Mouse (Mus musculus): ENCODE data around the gene Adgrb3. TPM values are rescaled to one million over a fixed set of nuclear protein-coding genes. Genes with fewer than 3 reads are reported as not detected.

Gene Adgrb3
- polyA plus RNA-seq, 2 experiments = 1.8 to 2.2 TPM

- H3K9me3 ChIP-seq (ENCODE audit: control insufficient read depth, low read length) = no peaks in the 10 kb centered on the region
- DNase-seq (ENCODE audit: low spot score) = peak; percentile 17
- H3K9ac ChIP-seq (ENCODE audit: low read depth, low read length, severe bottlenecking) = no peak overlapping the region
- H3K36me3 ChIP-seq (ENCODE audit: control insufficient read depth, insufficient read depth, low read length) = no peaks in the 10 kb centered on the region
- H3K4me3 ChIP-seq (replicated peaks; ENCODE audit: low read length) = no peak overlapping the region
- no peak for TF ChIP-seq POLR2A (IDR thresholded peaks at IDR 0.05; ENCODE audit: borderline replicate concordance, extremely low read depth, insufficient read depth, insufficient read length)
- no peak overlapping the region for H3K4me2 ChIP-seq (replicated peaks; ENCODE audit: low read depth, low read length, severe bottlenecking)
- no peak overlapping the region for H3K27ac ChIP-seq (replicated peaks; ENCODE audit: low read depth, low read length)
- no peak for ATAC-seq (ENCODE audit: low FRiP score, low read depth)
- no peaks in the 10 kb centered on the region for H3K4me1 ChIP-seq (ENCODE audit: control insufficient read depth, insufficient read depth, low read length)
- 62% methylated on average over 10 of the region's 10 CpGs for WGBS
- H3K27me3 ChIP-seq (ENCODE audit: control insufficient read depth, insufficient read depth, low read length) = no peaks in the 10 kb centered on the region
Measured at GRCm38 (mm10) chr1:25510321-25511055, 319.0 kb downstream of the Adgrb3 start.

GRCm38 (mm10) chr1:25504313-25504712 is 325.2 kb downstream of the Adgrb3 start:
- 10% methylated on average over 4 of the region's 4 CpGs for WGBS
- Histone ChIP-seq H3K4me2 (replicated peaks; ENCODE audit: low read depth, low read length, severe bottlenecking) (no peak overlapping the region), H3K27ac (replicated peaks; ENCODE audit: low read depth, low read length) (no peak overlapping the region), H3K4me3 (replicated peaks; ENCODE audit: low read length) (no peak overlapping the region), H3K4me1 (ENCODE audit: control insufficient read depth, insufficient read depth, low read length) (no peaks in the 10 kb centered on the region), H3K9me3 (ENCODE audit: control insufficient read depth, low read length) (no peaks in the 10 kb centered on the region), H3K9ac (ENCODE audit: low read depth, low read length, severe bottlenecking) (no peak overlapping the region), H3K27me3 (ENCODE audit: control insufficient read depth, insufficient read depth, low read length) (no peaks in the 10 kb centered on the region), H3K36me3 (ENCODE audit: control insufficient read depth, insufficient read depth, low read length) (no peaks in the 10 kb centered on the region)
- ATAC-seq (ENCODE audit: low FRiP score, low read depth) = no peak
- peak; percentile 38 for DNase-seq (ENCODE audit: low spot score)
- TF ChIP-seq POLR2A (IDR thresholded peaks at IDR 0.05; ENCODE audit: borderline replicate concordance, extremely low read depth, insufficient read depth, insufficient read length) = no peak

GRCm38 (mm10) chr1:25503524-25503923 is 326.0 kb downstream of the Adgrb3 start:
- Histone ChIP-seq H3K9me3 (ENCODE audit: control insufficient read depth, low read length) (no peaks in the 10 kb centered on the region), H3K4me1 (ENCODE audit: control insufficient read depth, insufficient read depth, low read length) (no peaks in the 10 kb centered on the region), H3K27ac (replicated peaks; ENCODE audit: low read depth, low read length) (no peak overlapping the region), H3K4me3 (replicated peaks; ENCODE audit: low read length) (no peak overlapping the region), H3K4me2 (replicated peaks; ENCODE audit: low read depth, low read length, severe bottlenecking) (no peak overlapping the region), H3K36me3 (ENCODE audit: control insufficient read depth, insufficient read depth, low read length) (no peaks in the 10 kb centered on the region), H3K27me3 (ENCODE audit: control insufficient read depth, insufficient read depth, low read length) (no peaks in the 10 kb centered on the region), H3K9ac (ENCODE audit: low read depth, low read length, severe bottlenecking) (no peak overlapping the region)
- WGBS = 77% methylated on average over 4 of the region's 4 CpGs
- no peak for TF ChIP-seq POLR2A (IDR thresholded peaks at IDR 0.05; ENCODE audit: borderline replicate concordance, extremely low read depth, insufficient read depth, insufficient read length)
- DNase-seq (ENCODE audit: low spot score) (no peak), ATAC-seq (ENCODE audit: low FRiP score, low read depth) (no peak)

- DNase-seq (ENCODE audit: low spot score) (no peak), ATAC-seq (ENCODE audit: low FRiP score, low read depth) (no peak)
- Histone ChIP-seq H3K9me3 (ENCODE audit: control insufficient read depth, low read length) (no peaks in the 10 kb centered on the region), H3K36me3 (ENCODE audit: control insufficient read depth, insufficient read depth, low read length) (no peaks in the 10 kb centered on the region), H3K4me2 (replicated peaks; ENCODE audit: low read depth, low read length, severe bottlenecking) (no peak overlapping the region), H3K4me3 (replicated peaks; ENCODE audit: low read length) (no peak overlapping the region), H3K27ac (replicated peaks; ENCODE audit: low read depth, low read length) (no peak overlapping the region), H3K4me1 (ENCODE audit: control insufficient read depth, insufficient read depth, low read length) (no peaks in the 10 kb centered on the region), H3K9ac (ENCODE audit: low read depth, low read length, severe bottlenecking) (no peak overlapping the region), H3K27me3 (ENCODE audit: control insufficient read depth, insufficient read depth, low read length) (no peaks in the 10 kb centered on the region)
- 74% methylated on average over 3 of the region's 3 CpGs for WGBS
- no peak for TF ChIP-seq POLR2A (IDR thresholded peaks at IDR 0.05; ENCODE audit: borderline replicate concordance, extremely low read depth, insufficient read depth, insufficient read length)
Measured at GRCm38 (mm10) chr1:25495202-25495914, 334.1 kb downstream of the Adgrb3 start.

- H3K27ac ChIP-seq (replicated peaks; ENCODE audit: low read depth, low read length) = no peak overlapping the region
- WGBS = 77% methylated on average over 1 of the region's 1 CpGs
- no peak overlapping the region for H3K4me3 ChIP-seq (replicated peaks; ENCODE audit: low read length)
- no peak overlapping the region for H3K9ac ChIP-seq (ENCODE audit: low read depth, low read length, severe bottlenecking)
- H3K27me3 ChIP-seq (ENCODE audit: control insufficient read depth, insufficient read depth, low read length) = no peaks in the 10 kb centered on the region
- ATAC-seq (ENCODE audit: low FRiP score, low read depth) (no peak), DNase-seq (ENCODE audit: low spot score) (no peak)
- no peaks in the 10 kb centered on the region for H3K4me1 ChIP-seq (ENCODE audit: control insufficient read depth, insufficient read depth, low read length)
- no peak for TF ChIP-seq POLR2A (IDR thresholded peaks at IDR 0.05; ENCODE audit: borderline replicate concordance, extremely low read depth, insufficient read depth, insufficient read length)
- no peaks in the 10 kb centered on the region for H3K36me3 ChIP-seq (ENCODE audit: control insufficient read depth, insufficient read depth, low read length)
- H3K9me3 ChIP-seq (ENCODE audit: control insufficient read depth, low read length) = no peaks in the 10 kb centered on the region
- H3K4me2 ChIP-seq (replicated peaks; ENCODE audit: low read depth, low read length, severe bottlenecking) = no peak overlapping the region
Measured at GRCm38 (mm10) chr1:25491503-25491902, 338.0 kb downstream of the Adgrb3 start.

All from limb, embryonic 14.5 days (tissue).